In genomic region chr2:14078527-14078926, GRCm38 (mm10) we compare ENCODE assay signal across 8 mouse cellular contexts. TPM values are rescaled to one million over a fixed set of nuclear protein-coding genes. Genes with fewer than 3 reads are reported as not detected.
DNase-seq lines count a peak whose midpoint lies in the region; ATAC-seq lines count a peak whose summit lies in the region.

No protein-coding gene starts in this region.

- peak; percentile 36 for DNase-seq in CD4-positive, CD25-positive, alpha-beta regulatory T cell, adult 2 months (ENCODE audit: low read depth, low spot score)
- DNase-seq in R1 (ENCODE audit: low read depth, low spot score) (peak; percentile 25), liver (peak; percentile 12)
- peak; percentile 20 to 45 for DNase-seq in spleen, postnatal 36 days (ENCODE audit: low spot score in 2 of 2)
- peak; percentile 58 to 59 for DNase-seq in thymus, postnatal 10 days (ENCODE audit: low spot score in 2 of 2)
- peak; percentile 85 for DNase-seq in thymus, postnatal 4 days

- peak; percentile 65 for ATAC-seq in granulocyte monocyte progenitor cell, adult 5-6 weeks (replicated peaks; ENCODE audit: poor library complexity, severe bottlenecking)
- peak; percentile 54 for ATAC-seq in megakaryocyte progenitor cell, adult 5-6 weeks (replicated peaks; ENCODE audit: poor library complexity)

RNA-seq across cellular contexts. Expression of gene Stam, which starts 4.6 kb away (rescaled TPM):
- total RNA-seq in granulocyte monocyte progenitor cell, adult 5-6 weeks (2014; fragmentation: Nextera tagmentation) = 29.2 and 51.3 TPM in 2 replicates
- 28.2 and 30.6 TPM in 2 replicates for total RNA-seq in granulocyte monocyte progenitor cell, adult 5-6 weeks (2017)
- total RNA-seq in megakaryocyte progenitor cell, adult 5-6 weeks (2015) = 31.0 and 35.8 TPM in 2 replicates
- 21.0 and 24.1 TPM in 2 replicates for total RNA-seq in megakaryocyte progenitor cell, adult 5-6 weeks (2017)

RNA-seq across cellular contexts. Expression of gene Hacd1, which starts 22.6 kb away (rescaled TPM):
- 41.7 and 46.3 TPM in 2 replicates for total RNA-seq in granulocyte monocyte progenitor cell, adult 5-6 weeks (2014; fragmentation: Nextera tagmentation)
- total RNA-seq in granulocyte monocyte progenitor cell, adult 5-6 weeks (2017) = 63.6 and 82.2 TPM in 2 replicates
- total RNA-seq in megakaryocyte progenitor cell, adult 5-6 weeks (2015) = 51.4 and 53.4 TPM in 2 replicates
- 73.5 and 79.3 TPM in 2 replicates for total RNA-seq in megakaryocyte progenitor cell, adult 5-6 weeks (2017)

Comparison
In these comparisons a context has a peak if more than half of its experiments do, and no peak if none do; other contexts are left out.
1. Peak in every context shown above with its lines: DNase-seq and ATAC-seq.
2. DNase-seq: peak in every context shown above with its lines; median percentile 85 in thymus, postnatal 4 days; 58 in thymus, postnatal 10 days; 36 in CD4-positive, CD25-positive, alpha-beta regulatory T cell, adult 2 months; 32 in spleen, postnatal 36 days; 25 in R1; 12 in liver.